Mouse (Mus musculus): ENCODE data around the gene Pigs.

DNA sequence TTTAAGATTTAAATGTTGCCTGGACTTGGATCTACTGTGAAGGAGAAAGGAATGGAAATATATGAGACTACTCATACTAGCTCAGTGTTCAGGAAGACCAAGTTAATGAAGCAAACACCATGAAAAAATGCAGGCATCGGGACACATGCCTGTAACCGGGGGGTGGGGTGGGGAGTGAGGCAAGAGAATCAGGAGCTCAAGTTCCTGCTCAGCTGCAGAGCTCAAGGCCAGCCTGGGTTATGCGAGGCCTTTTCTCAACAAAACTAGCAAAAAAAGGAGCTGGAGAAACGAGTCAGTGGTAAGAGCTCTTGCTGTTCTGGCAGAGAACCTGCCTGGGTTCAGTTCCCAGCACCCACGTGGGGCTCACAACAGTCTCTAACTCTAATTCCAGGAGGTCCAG lies 5.8 kb downstream of the Pigs start:
- no peak for TF ChIP-seq GATA1 (IDR thresholded peaks at IDR 0.05; ENCODE audit: low read length)
- no peak for TF ChIP-seq TAL1 (IDR thresholded peaks at IDR 0.05; ENCODE audit: low read length)
